Mouse (Mus musculus): ENCODE results near the gene 9430038I01Rik.

- TF ChIP-seq USF1 (IDR thresholded peaks at IDR 0.05; ENCODE audit: low read depth): no peak
- no peak for TF ChIP-seq POLR2A (IDR thresholded peaks at IDR 0.05; ENCODE audit: insufficient read length, low read depth)
- no peak for TF ChIP-seq MYOG (IDR thresholded peaks at IDR 0.05; ENCODE audit: control insufficient read depth in 1 of 3, insufficient read depth in 1 of 3, insufficient read length in 2 of 3, low read depth in 2 of 3)
- TF ChIP-seq MAX (IDR thresholded peaks at IDR 0.05; ENCODE audit: low read depth): no peak
- no peak for TF ChIP-seq POLR2AphosphoS2 (IDR thresholded peaks at IDR 0.05; ENCODE audit: insufficient read length, low read depth)
- no peak for TF ChIP-seq TCF12 (IDR thresholded peaks at IDR 0.05; ENCODE audit: insufficient read depth, poor library complexity, severe bottlenecking)
- TF ChIP-seq MYOD1 (IDR thresholded peaks at IDR 0.05; ENCODE audit: control insufficient read depth in 1 of 3, insufficient read length in 2 of 3, low read depth in 2 of 3): no peak
- TF ChIP-seq E2F4 (IDR thresholded peaks at IDR 0.05; ENCODE audit: insufficient read depth): no peak
- TF ChIP-seq TCF3 (IDR thresholded peaks at IDR 0.05; ENCODE audit: insufficient read length, low read depth): no peak
- TF ChIP-seq SRF (IDR thresholded peaks at IDR 0.05; ENCODE audit: control insufficient read depth, insufficient read length, low read depth): no peak
Observed at GRCm38 (mm10) chr7:137397361-137397910, 13.1 kb downstream of the 9430038I01Rik start.
